Mouse (Mus musculus) forebrain, embryonic 14.5 days (tissue): ENCODE results near the gene Inafm2. TPM values are rescaled to one million over a fixed set of nuclear protein-coding genes. Genes with fewer than 3 reads are reported as not detected.
A peak's percentile ranks its signal among the peaks of the same experiment; 100 is the strongest.

Experiments used
- ATAC-seq: fragments of 200-750 bp; cut with Nextera tagmentation; 2 replicates; pipeline ENCODE4 v1.8.0; 2017; ENCODE audit warnings: mild to moderate bottlenecking, moderate library complexity
- DNase-seq: peaks from one replicate; pipeline ENCODE4 v3.0.0-alpha.2; 2015; ENCODE audit warnings: low spot score
- H3K27ac ChIP-seq: fragments of 300-500 bp; sonication (generic); 2 replicates; pipeline ENCODE4 v1.5.1; 2014; ENCODE audit warnings: low read depth, mild to moderate bottlenecking, control low read depth, low read length, moderate library complexity
- H3K27me3 ChIP-seq: fragments of 300-500 bp; sonication (generic); replicated peaks from 2 replicates; pipeline ENCODE4 v1.6.1; 2014; ENCODE audit warnings: low read length, control low read depth, mixed read lengths; ENCODE audit not compliant: control insufficient read depth, insufficient read depth
- H3K36me3 ChIP-seq: fragments of 300-500 bp; sonication (generic); 2 replicates; pipeline ENCODE4 v1.6.1; 2014; ENCODE audit warnings: low read length, control low read depth; ENCODE audit not compliant: control insufficient read depth, insufficient read depth
- H3K4me1 ChIP-seq: fragments of 300-500 bp; sonication (generic); 2 replicates; pipeline ENCODE4 v1.6.1; 2014; ENCODE audit warnings: antibody characterized with exemption, low read length, control low read depth; ENCODE audit not compliant: control insufficient read depth, insufficient read depth
- H3K4me2 ChIP-seq: fragments of 300-500 bp; sonication (generic); 2 replicates; pipeline ENCODE4 v1.6.1; 2014; ENCODE audit warnings: mild to moderate bottlenecking, control low read depth, low read length
- H3K4me3 ChIP-seq: fragments of 300-500 bp; sonication (generic); 2 replicates; pipeline ENCODE4 v1.5.1; 2014; ENCODE audit warnings: low read depth, low read length, control low read depth
- H3K9ac ChIP-seq: fragments of 300-500 bp; sonication (generic); 2 replicates; pipeline ENCODE4 v1.6.1; 2014; ENCODE audit warnings: mild to moderate bottlenecking, low read length, control low read depth, moderate library complexity
- H3K9me3 ChIP-seq: fragments of 300-500 bp; sonication (generic); replicated peaks from 2 replicates; pipeline ENCODE4 v1.6.1; 2016; ENCODE audit warnings: low read length, control low read depth, mixed read lengths; ENCODE audit not compliant: control insufficient read depth
- WGBS: fragments of 180-500 bp; shearing (Covaris S2); extraction: QIAGEN DNeasy Blood & Tissue Kit; methylation state at CpG from one replicate; pipeline ENCODE4 v1.1.7; 2014; 5-methylcytosine and 5-hydroxymethylcytosine counted together
- polyA plus RNA-seq: library from polyadenylated mRNA; unstranded; fragments of >200 nt; fragmentation: Nextera tagmentation; extraction: Ambion mirVana; gene quantifications from 2 replicates; pipeline ENCODE4 v1.2.1, GENCODE M21; 2014

Inafm2 gene
- polyA plus RNA-seq, 1 experiment from 2014 or later = 33.7 TPM

DNA sequence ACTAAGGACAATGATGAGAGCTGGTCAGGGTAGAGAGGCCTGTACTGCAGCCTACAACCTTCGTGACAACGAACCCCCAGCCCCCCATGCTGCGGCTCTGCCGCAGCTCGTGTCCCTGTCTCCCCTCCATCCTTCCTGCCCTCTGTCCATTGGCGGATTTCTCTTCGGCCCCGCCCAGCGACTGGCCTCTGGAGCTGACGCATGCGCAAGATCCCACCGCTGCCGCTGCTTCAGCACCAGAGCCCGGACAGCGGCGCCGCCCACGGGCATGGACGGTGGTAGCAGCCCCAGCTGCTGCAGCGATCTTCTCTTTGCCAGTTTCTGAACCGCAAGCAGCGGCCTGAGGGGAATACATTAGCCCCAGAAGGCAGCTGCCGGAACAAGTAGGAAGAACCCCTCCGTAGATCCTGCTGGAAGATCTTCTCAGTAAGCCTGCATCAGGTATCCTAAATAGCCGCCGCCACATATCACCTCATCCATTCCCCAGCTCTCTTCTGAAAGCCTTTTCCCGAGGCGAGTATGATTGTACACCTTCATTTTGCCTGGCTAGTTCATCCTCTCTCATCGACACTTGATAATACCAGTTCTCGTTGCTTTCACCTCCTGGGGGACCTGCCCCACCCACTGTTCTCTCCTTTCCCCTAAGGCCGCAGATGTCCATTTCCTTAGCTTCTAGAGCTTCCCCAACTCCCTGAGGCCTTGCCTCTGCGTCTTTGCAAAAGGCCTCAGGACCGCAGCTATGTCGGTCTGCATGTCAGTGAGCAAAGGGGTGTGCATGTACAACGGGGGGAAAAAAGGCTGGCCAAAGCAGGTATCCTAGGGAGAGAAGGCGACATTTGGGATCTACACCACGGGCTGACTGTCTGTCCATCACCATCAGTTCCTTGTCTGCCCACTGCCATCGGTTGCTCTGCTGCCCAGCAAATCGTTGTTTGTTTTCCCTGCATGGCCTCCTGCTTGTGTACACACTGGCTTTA is 34.2 kb downstream of the Inafm2 start, which contains the start of gene Disp2:
Gene Disp2, plus strand, starts transcription at position 216 of the 977 bp plus-strand sequence.
- 12% methylated on average over 39 of the region's 39 CpGs for WGBS
- peak within 1 kb of the TSS; percentile 69 for H3K4me2 ChIP-seq
- H3K4me3 ChIP-seq = peak within 1 kb of the TSS; percentile 45
- peak; percentile 97 for DNase-seq
- no peaks in the 10 kb centered on the region for H3K27me3 ChIP-seq
- H3K9me3 ChIP-seq = no peaks in the 10 kb centered on the region
- H3K4me1 ChIP-seq = peaks cover 13% of the 10 kb centered on the region
- peak; percentile 94 for ATAC-seq
- H3K27ac ChIP-seq = peak within 1 kb of the TSS; percentile 76
- peak within 1 kb of the TSS; percentile 71 for H3K9ac ChIP-seq
- H3K36me3 ChIP-seq = no peaks in the 10 kb centered on the region

GRCm38 (mm10) chr2:118781115-118781514 is 35.6 kb downstream of the Inafm2 start:
- Histone ChIP-seq H3K4me2 (peak overlapping the region; percentile 69; the same call in 1 of the 2 replicates), H3K4me1 (peaks cover 7% of the 10 kb centered on the region), H3K36me3 (no peaks in the 10 kb centered on the region), H3K4me3 (no peak overlapping the region), H3K27me3 (no peaks in the 10 kb centered on the region), H3K27ac (no peak overlapping the region), H3K9ac (no peak overlapping the region), H3K9me3 (no peaks in the 10 kb centered on the region)
- ATAC-seq (no peak), DNase-seq (no peak)
- 37% methylated on average over 1 of the region's 1 CpGs for WGBS

DNA sequence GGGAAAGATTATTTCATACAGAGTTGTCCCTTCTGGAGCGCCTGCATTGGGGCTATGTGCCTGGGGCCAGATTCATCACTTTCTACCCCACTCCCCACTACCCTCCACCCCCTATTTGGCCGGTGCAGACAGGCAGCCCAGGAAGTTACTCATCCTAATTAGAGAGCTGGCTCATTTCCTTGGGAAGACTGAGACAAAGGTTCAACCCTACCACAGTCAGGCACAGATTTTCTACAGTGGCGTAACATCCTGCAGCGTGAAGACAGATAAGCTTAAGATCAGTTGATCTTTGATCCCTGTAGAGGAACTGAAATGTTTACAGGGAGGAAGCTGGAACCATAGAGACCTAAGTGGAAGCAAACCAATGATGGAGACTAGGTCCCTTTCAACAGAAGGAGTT is 36.7 kb downstream of the Inafm2 start:
- Histone ChIP-seq H3K4me2 (no peak overlapping the region), H3K27ac (no peak overlapping the region), H3K9me3 (no peaks in the 10 kb centered on the region), H3K4me3 (no peak overlapping the region), H3K36me3 (peaks cover 2% of the 10 kb centered on the region; the same call in 1 of the 2 replicates), H3K9ac (no peak overlapping the region), H3K27me3 (no peaks in the 10 kb centered on the region), H3K4me1 (peaks cover 5% of the 10 kb centered on the region)
- DNase-seq (no peak), ATAC-seq (no peak)
- 75% methylated on average over 4 of the region's 4 CpGs for WGBS

DNA sequence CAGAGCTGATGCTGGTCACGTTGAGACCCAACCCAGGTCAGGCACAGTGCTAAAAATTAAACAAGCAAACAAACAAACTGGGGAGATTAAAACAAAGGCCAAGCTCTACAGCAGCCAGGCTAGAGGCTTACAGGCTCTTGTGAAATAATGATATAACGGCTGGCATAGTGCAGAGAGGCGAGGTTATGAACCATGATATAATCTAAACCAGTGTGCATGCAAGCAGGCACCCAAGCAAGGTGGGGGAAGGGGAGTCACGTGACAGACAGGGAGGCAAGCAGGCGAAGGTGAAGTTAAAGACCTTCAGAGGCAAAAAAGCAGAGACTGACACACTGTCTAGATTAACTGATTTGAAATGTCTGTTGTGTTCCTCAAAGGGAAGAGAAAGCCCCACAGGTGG is 37.5 kb downstream of the Inafm2 start:
- 72% methylated on average over 5 of the region's 5 CpGs for WGBS
- Histone ChIP-seq H3K36me3 (peaks cover 3% of the 10 kb centered on the region; the same call in 1 of the 2 replicates), H3K4me3 (no peak overlapping the region), H3K4me1 (peaks cover 5% of the 10 kb centered on the region), H3K9me3 (no peaks in the 10 kb centered on the region), H3K9ac (no peak overlapping the region), H3K4me2 (no peak overlapping the region), H3K27ac (no peak overlapping the region), H3K27me3 (no peaks in the 10 kb centered on the region)
- ATAC-seq (no peak), DNase-seq (no peak)

DNA sequence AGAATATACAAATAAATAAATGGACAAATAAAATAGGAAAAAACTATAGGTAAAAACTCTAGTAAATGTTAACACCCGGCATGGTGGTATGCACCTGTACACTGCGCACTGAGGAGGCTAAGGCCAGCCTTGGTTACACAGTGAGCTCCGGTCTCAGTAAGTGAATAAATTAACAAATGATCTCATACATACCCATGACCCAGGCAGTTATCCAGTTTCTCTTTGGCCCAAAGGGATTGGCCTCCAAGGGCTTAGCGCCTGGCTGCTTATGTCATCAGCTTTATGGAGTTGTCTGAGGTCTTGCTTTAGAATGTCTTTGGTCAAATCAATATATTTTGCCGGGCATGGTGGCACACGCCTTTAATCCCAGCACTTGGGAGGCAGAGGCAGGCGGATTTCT is 38.1 kb downstream of the Inafm2 start:
- Histone ChIP-seq H3K27me3 (no peaks in the 10 kb centered on the region), H3K9me3 (no peaks in the 10 kb centered on the region), H3K4me3 (no peak overlapping the region), H3K36me3 (peaks cover 3% of the 10 kb centered on the region; the same call in 1 of the 2 replicates), H3K27ac (no peak overlapping the region), H3K9ac (no peak overlapping the region), H3K4me1 (peaks cover 5% of the 10 kb centered on the region), H3K4me2 (no peak overlapping the region)
- WGBS = 89% methylated on average over 7 of the region's 7 CpGs
- no peak for ATAC-seq
- DNase-seq = no peak

DNA sequence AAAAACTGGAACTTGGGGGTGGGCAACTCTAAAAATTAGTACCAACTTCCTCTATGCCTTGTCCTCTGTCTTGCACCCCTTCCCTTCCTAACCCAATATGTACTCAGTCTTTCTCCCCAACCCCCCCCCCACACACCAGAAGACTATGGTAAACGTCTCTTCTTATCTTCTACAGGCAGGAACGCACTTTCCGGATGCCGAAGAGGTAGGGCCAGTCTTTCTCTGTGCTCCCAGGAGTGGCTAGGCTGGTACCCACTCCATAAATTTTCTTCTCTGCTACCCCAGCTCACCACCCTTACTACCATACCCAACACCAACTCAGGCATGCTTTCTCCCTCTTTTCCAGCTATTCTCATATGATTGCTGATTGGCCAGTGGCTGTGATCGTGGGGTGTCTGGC is 41.0 kb downstream of the Inafm2 start:
- no peak overlapping the region for H3K9ac ChIP-seq
- no peaks in the 10 kb centered on the region for H3K9me3 ChIP-seq
- DNase-seq = no peak
- WGBS = 88% methylated on average over 5 of the region's 5 CpGs
- H3K27me3 ChIP-seq = no peaks in the 10 kb centered on the region
- no peak overlapping the region for H3K27ac ChIP-seq
- no peak overlapping the region for H3K4me3 ChIP-seq
- no peak overlapping the region for H3K4me2 ChIP-seq
- no peak for ATAC-seq
- H3K36me3 ChIP-seq = peaks cover 7% of the 10 kb centered on the region; the same call in 1 of the 2 replicates
- H3K4me1 ChIP-seq = peaks cover 4% of the 10 kb centered on the region

DNA sequence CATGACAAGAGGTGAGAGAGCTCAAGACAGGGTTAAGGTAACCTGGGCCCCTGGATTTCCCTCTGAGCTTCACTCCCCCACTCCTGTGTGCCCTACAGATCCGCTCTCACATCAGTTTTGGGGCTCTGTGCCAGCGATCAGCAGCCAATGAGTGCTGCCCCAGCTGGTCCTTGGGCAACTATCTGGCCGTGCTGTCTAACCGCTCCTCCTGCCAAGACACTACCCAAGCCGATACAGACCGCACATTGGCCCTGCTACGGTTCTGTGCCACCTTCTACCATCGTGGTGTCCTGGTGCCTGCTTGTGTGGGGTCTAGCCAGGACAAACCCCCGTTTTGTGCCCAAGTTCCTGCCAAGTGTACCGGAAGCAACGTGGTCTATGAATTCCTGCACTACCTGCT is 43.9 kb downstream of the Inafm2 start:
- DNase-seq (peak; percentile 63), ATAC-seq (peak; percentile 30; the same call in 1 of the 2 replicates)
- Histone ChIP-seq H3K27me3 (no peaks in the 10 kb centered on the region), H3K4me3 (no peak overlapping the region), H3K4me2 (no peak overlapping the region), H3K27ac (no peak overlapping the region), H3K36me3 (peaks cover 10% of the 10 kb centered on the region; the same call in 1 of the 2 replicates), H3K4me1 (peaks cover 4% of the 10 kb centered on the region), H3K9ac (no peak overlapping the region), H3K9me3 (no peaks in the 10 kb centered on the region)
- WGBS = 67% methylated on average over 11 of the region's 11 CpGs

GRCm38 (mm10) chr2:118790221-118790550 is 44.6 kb downstream of the Inafm2 start:
- Histone ChIP-seq H3K4me3 (no peak overlapping the region), H3K36me3 (peaks cover 10% of the 10 kb centered on the region; the same call in 1 of the 2 replicates)
- no peak for ATAC-seq

More at GRCm38 (mm10) chr2:118790221-118790550, 44.6 kb downstream of the Inafm2 start:
- H3K4me1 ChIP-seq = peaks cover 4% of the 10 kb centered on the region
- H3K27me3 ChIP-seq = no peaks in the 10 kb centered on the region
- no peak overlapping the region for H3K27ac ChIP-seq
- H3K9ac ChIP-seq = no peak overlapping the region
- no peaks in the 10 kb centered on the region for H3K9me3 ChIP-seq
- H3K4me2 ChIP-seq = peak overlapping the region; percentile 39; the same call in 1 of the 2 replicates
- DNase-seq = no peak
- WGBS = 55% methylated on average over 12 of the region's 12 CpGs
